Mouse (Mus musculus): Measurements from ENCODE around the gene Mycbpap. TPM values are rescaled to one million over a fixed set of nuclear protein-coding genes. Genes with fewer than 3 reads are reported as not detected.

Gene Mycbpap
- total and polyA plus RNA-seq, 3 experiments, result 0.08 to 3.1 (median 1.1) TPM

- H3K4me2 ChIP-seq (ENCODE audit: insufficient read depth, low read depth, poor library complexity, severe bottlenecking), result no peak overlapping the region
- no peaks in the 10 kb centered on the region for H3K27me3 ChIP-seq (replicated peaks)
- no peak for DNase-seq (ENCODE audit: extremely low read depth)
- in situ Hi-C loops (cut with MboI; ENCODE audit: low pct_ligation_motif_present, low pct_unique_long_range_greater_than_20kb, low sequenced_read_pairs) (no loop called here), dilution Hi-C loops (cut with MboI; ENCODE audit: extremely low pct_ligation_motif_present, extremely low pct_unique_long_range_greater_than_20kb, low sequenced_read_pairs) (no loop called here)
- TF ChIP-seq ELF1 (IDR thresholded peaks at IDR 0.05; ENCODE audit: low read depth, low read length) (no peak), PAX5 (IDR thresholded peaks at IDR 0.05; ENCODE audit: low read length) (no peak), JUND (conservative IDR thresholded peaks at IDR 0.05; ENCODE audit: low read depth, low read length) (no peak), ETS1 (conservative IDR thresholded peaks at IDR 0.05; ENCODE audit: low read depth, low read length) (no peak), EP300 (IDR thresholded peaks at IDR 0.05; ENCODE audit: low read length) (no peak), POLR2AphosphoS2 (IDR thresholded peaks at IDR 0.05; ENCODE audit: low read depth, low read length) (no peak), CTCF (conservative IDR thresholded peaks at IDR 0.05 in 1 of 2, IDR thresholded peaks at IDR 0.05 in 1 of 2; ENCODE audit: low read depth in 2 of 2, low read length in 2 of 2) (no peak)
- no peaks in the 10 kb centered on the region for H3K9me3 ChIP-seq (replicated peaks; ENCODE audit: low read length)
- H3K79me2 ChIP-seq (replicated peaks; ENCODE audit: control insufficient read depth, extremely low read depth, insufficient read depth, poor library complexity, severe bottlenecking), result no peaks in the 10 kb centered on the region
- H3K9ac ChIP-seq (ENCODE audit: insufficient read depth, low read depth), result no peak overlapping the region
- peaks cover 3 to 63% of the 10 kb centered on the region in 2 experiments for H3K36me3 ChIP-seq (replicated peaks in 1 of 2; ENCODE audit: control insufficient read depth in 1 of 2, insufficient read depth in 1 of 2, low read length in 1 of 2)
- no peak overlapping the region for H3K4me3 ChIP-seq (replicated peaks in 1 of 3; ENCODE audit: low read depth in 2 of 3, low read length in 2 of 3, poor library complexity in 1 of 3)
- H3K4me1 ChIP-seq (ENCODE audit: control insufficient read depth in 1 of 2, insufficient read depth in 2 of 2), result no peaks in the 10 kb centered on the region
- H3K27ac ChIP-seq (ENCODE audit: insufficient read depth, low read depth), result no peak overlapping the region
Observed at GRCm38 (mm10) chr11:94558226-94558625, 36.7 kb upstream of the Mycbpap start.

- DNase-seq (ENCODE audit: extremely low read depth), result no peak
- dilution Hi-C loops (cut with MboI; ENCODE audit: extremely low pct_ligation_motif_present, extremely low pct_unique_long_range_greater_than_20kb, low sequenced_read_pairs), result no loop called here
- in situ Hi-C loops (cut with MboI; ENCODE audit: low pct_ligation_motif_present, low pct_unique_long_range_greater_than_20kb, low sequenced_read_pairs), result no loop called here
- no peaks in the 10 kb centered on the region for H3K27me3 ChIP-seq (replicated peaks)
- no peak overlapping the region for H3K9ac ChIP-seq (ENCODE audit: insufficient read depth, low read depth)
- H3K9me3 ChIP-seq (replicated peaks; ENCODE audit: low read length), result peaks cover 3% of the 10 kb centered on the region
- no peaks in the 10 kb centered on the region for H3K79me2 ChIP-seq (replicated peaks; ENCODE audit: control insufficient read depth, extremely low read depth, insufficient read depth, poor library complexity, severe bottlenecking)
- no peak for TF ChIP-seq SMC3 (IDR thresholded peaks at IDR 0.05; ENCODE audit: low read depth, low read length)
- TF ChIP-seq E2F4 (IDR thresholded peaks at IDR 0.05; ENCODE audit: insufficient replicate concordance, low read depth, low read length), result no peak
- no peak for TF ChIP-seq NRF1 (IDR thresholded peaks at IDR 0.05; ENCODE audit: low read depth, low read length)
- no peak for TF ChIP-seq CTCF (conservative IDR thresholded peaks at IDR 0.05 in 1 of 2, IDR thresholded peaks at IDR 0.05 in 1 of 2; ENCODE audit: low read depth in 2 of 2, low read length in 2 of 2)
- TF ChIP-seq MYC (IDR thresholded peaks at IDR 0.05; ENCODE audit: low read depth, low read length), result no peak
- no peak for TF ChIP-seq EP300 (IDR thresholded peaks at IDR 0.05; ENCODE audit: low read length)
- no peak for TF ChIP-seq USF2 (conservative IDR thresholded peaks at IDR 0.05; ENCODE audit: low read depth, low read length)
- no peak for TF ChIP-seq CHD2 (IDR thresholded peaks at IDR 0.05; ENCODE audit: low read length)
- TF ChIP-seq JUND (conservative IDR thresholded peaks at IDR 0.05; ENCODE audit: low read depth, low read length), result no peak
- no peak for TF ChIP-seq SIN3A (IDR thresholded peaks at IDR 0.05; ENCODE audit: low read length)
- no peak overlapping the region for H3K4me3 ChIP-seq (replicated peaks in 1 of 3; ENCODE audit: low read depth in 2 of 3, low read length in 2 of 3, poor library complexity in 1 of 3)
- peaks cover 2 to 25% of the 10 kb centered on the region in 2 experiments for H3K4me1 ChIP-seq (ENCODE audit: control insufficient read depth in 1 of 2, insufficient read depth in 2 of 2)
- no peak overlapping the region for H3K4me2 ChIP-seq (ENCODE audit: insufficient read depth, low read depth, poor library complexity, severe bottlenecking)
- peaks cover 0 to 32% of the 10 kb centered on the region in 2 experiments for H3K36me3 ChIP-seq (replicated peaks in 1 of 2; ENCODE audit: control insufficient read depth in 1 of 2, insufficient read depth in 1 of 2, low read length in 1 of 2)
- no peak overlapping the region for H3K27ac ChIP-seq (ENCODE audit: insufficient read depth, low read depth)
Observed at GRCm38 (mm10) chr11:94550442-94550744, 28.9 kb upstream of the Mycbpap start.

Data from CH12.LX (cell line).